In genomic region chr11:85792534-85793215, GRCm38 (mm10) we compare ENCODE assay signal across 18 mouse cellular contexts. TPM values are rescaled to one million over a fixed set of nuclear protein-coding genes. Genes with fewer than 3 reads are reported as not detected.
DNase-seq lines count a peak whose midpoint lies in the region; ATAC-seq and TF ChIP-seq lines count a peak whose summit lies in the region.
"Had no signal": no experiment of that assay in that cellular context is flagged by ENCODE, and none has a peak within 500 bp of the region (broad histone marks: within the 10 kb centered on the region; RNA-seq: fewer than 3 reads in every experiment).

No protein-coding gene starts in this region.

- TF ChIP-seq POLR2A in lung, adult 2 months (IDR thresholded peaks at IDR 0.05; ENCODE audit: borderline replicate concordance, extremely low read depth, low read depth, low read length) = no peak

- DNase-seq in liver = no peak
- DNase-seq in lung, adult 2 months = peak; percentile 40
- no peak for DNase-seq in frontal cortex, postnatal 10 days (ENCODE audit: low spot score in 2 of 2)
- no peak for DNase-seq in heart, postnatal 25 days (ENCODE audit: low spot score)
- no peak for DNase-seq in midbrain, embryonic 14.5 days
- DNase-seq: embryo, embryonic 11 days; gastrocnemius, postnatal 36 days; heart, postnatal 4 days; right cerebral cortex, postnatal 14 days had no signal

- TF ChIP-seq CTCF in lung, adult 2 months (IDR thresholded peaks at IDR 0.05; ENCODE audit: insufficient read depth, low read length) = no peak

- H3K9me3 ChIP-seq in liver, embryonic 12.5 days (replicated peaks) = no peaks in the 10 kb centered on the region
- H3K9me3 ChIP-seq in kidney, embryonic 16.5 days (ENCODE audit: low read length) = no peaks in the 10 kb centered on the region
- H3K9me3 ChIP-seq in stomach, embryonic 16.5 days (replicated peaks; ENCODE audit: control insufficient read depth, low read length) = no peaks in the 10 kb centered on the region
- no peaks in the 10 kb centered on the region for H3K9me3 ChIP-seq in midbrain, embryonic 14.5 days (ENCODE audit: control insufficient read depth, low read length)
- H3K9me3 ChIP-seq: forebrain, embryonic 15.5 days; midbrain, embryonic 13.5 days; neural tube, embryonic 13.5 days had no signal

- H3K27me3 ChIP-seq in liver, embryonic 12.5 days (replicated peaks) = peaks cover 26% of the 10 kb centered on the region
- no peaks in the 10 kb centered on the region for H3K27me3 ChIP-seq in kidney, embryonic 16.5 days (ENCODE audit: insufficient read depth, low read length)
- H3K27me3 ChIP-seq in stomach, embryonic 16.5 days (ENCODE audit: control insufficient read depth, insufficient read depth, low read length) = no peaks in the 10 kb centered on the region
- H3K27me3 ChIP-seq in midbrain, embryonic 14.5 days (ENCODE audit: control insufficient read depth, insufficient read depth, low read length) = no peaks in the 10 kb centered on the region
- H3K27me3 ChIP-seq: forebrain, embryonic 15.5 days; midbrain, embryonic 13.5 days; neural tube, embryonic 13.5 days had no signal

- ATAC-seq in liver, embryonic 12.5 days = no peak
- ATAC-seq in kidney, embryonic 16.5 days (ENCODE audit: low FRiP score, low TSS enrichment) = peak; percentile 80
- ATAC-seq in stomach, embryonic 16.5 days (ENCODE audit: insufficient read depth, low FRiP score) = peak; percentile 89
- no peak for ATAC-seq in midbrain, embryonic 14.5 days (ENCODE audit: low FRiP score, low TSS enrichment)
- ATAC-seq: forebrain, embryonic 15.5 days; midbrain, embryonic 13.5 days had no signal

- intact Hi-C loops in heart, postnatal 25 days (cut with DNase I) = no loop called here

- no peaks in the 10 kb centered on the region for H3K36me3 ChIP-seq in liver, embryonic 12.5 days
- H3K36me3 ChIP-seq in kidney, embryonic 16.5 days (ENCODE audit: insufficient read depth, low read length) = no peaks in the 10 kb centered on the region
- H3K36me3 ChIP-seq in stomach, embryonic 16.5 days (ENCODE audit: control insufficient read depth, insufficient read depth, low read length) = no peaks in the 10 kb centered on the region
- no peaks in the 10 kb centered on the region for H3K36me3 ChIP-seq in midbrain, embryonic 14.5 days (ENCODE audit: control insufficient read depth, insufficient read depth, low read length)
- H3K36me3 ChIP-seq: forebrain, embryonic 15.5 days; midbrain, embryonic 13.5 days; neural tube, embryonic 13.5 days had no signal

- peaks cover 63% of the 10 kb centered on the region for H3K4me1 ChIP-seq in liver, embryonic 12.5 days
- peaks cover 36% of the 10 kb centered on the region for H3K4me1 ChIP-seq in kidney, embryonic 16.5 days (ENCODE audit: insufficient read depth, low read length)
- H3K4me1 ChIP-seq in lung, adult 2 months (ENCODE audit: control insufficient read depth, insufficient read depth, low read length) = peaks cover 12% of the 10 kb centered on the region
- peaks cover 14% of the 10 kb centered on the region for H3K4me1 ChIP-seq in stomach, embryonic 16.5 days (ENCODE audit: control insufficient read depth, insufficient read depth, low read length)
- no peaks in the 10 kb centered on the region for H3K4me1 ChIP-seq in midbrain, embryonic 14.5 days (ENCODE audit: control insufficient read depth, insufficient read depth, low read length)
- H3K4me1 ChIP-seq: forebrain, embryonic 15.5 days; midbrain, embryonic 13.5 days; neural tube, embryonic 13.5 days had no signal

- 66% methylated on average over 12 of the region's 12 CpGs for WGBS in liver, embryonic 12.5 days (ENCODE audit: insufficient replicate concordance)
- WGBS in kidney, embryonic 16.5 days = 49% methylated on average over 12 of the region's 12 CpGs
- 66% methylated on average over 12 of the region's 12 CpGs for WGBS in lung, adult 2 months
- WGBS in stomach, embryonic 16.5 days = 61% methylated on average over 12 of the region's 12 CpGs
- 65% methylated on average over 12 of the region's 12 CpGs for WGBS in midbrain, embryonic 14.5 days

- no peak overlapping the region for H3K9ac ChIP-seq in liver, embryonic 12.5 days
- no peak overlapping the region for H3K9ac ChIP-seq in kidney, embryonic 16.5 days (replicated peaks; ENCODE audit: low read length)
- H3K9ac ChIP-seq in stomach, embryonic 16.5 days (ENCODE audit: low read length) = no peak overlapping the region
- no peak overlapping the region for H3K9ac ChIP-seq in midbrain, embryonic 14.5 days (replicated peaks; ENCODE audit: low read length)
- H3K9ac ChIP-seq: forebrain, embryonic 15.5 days; midbrain, embryonic 13.5 days; neural tube, embryonic 13.5 days had no signal

- no peak overlapping the region for H3K4me2 ChIP-seq in liver, embryonic 12.5 days
- no peak overlapping the region for H3K4me2 ChIP-seq in kidney, embryonic 16.5 days (replicated peaks; ENCODE audit: low read depth, low read length)
- no peak overlapping the region for H3K4me2 ChIP-seq in stomach, embryonic 16.5 days (ENCODE audit: low read depth, low read length)
- H3K4me2 ChIP-seq in midbrain, embryonic 14.5 days (ENCODE audit: low read length) = no peak overlapping the region
- H3K4me2 ChIP-seq: forebrain, embryonic 15.5 days; midbrain, embryonic 13.5 days; neural tube, embryonic 13.5 days had no signal

- no peak overlapping the region for H3K4me3 ChIP-seq in liver, embryonic 12.5 days
- H3K4me3 ChIP-seq in kidney, embryonic 16.5 days (ENCODE audit: low read length) = no peak overlapping the region
- H3K4me3 ChIP-seq in lung, adult 2 months (replicated peaks; ENCODE audit: extremely low read depth, low read depth, low read length) = no peak overlapping the region
- no peak overlapping the region for H3K4me3 ChIP-seq in stomach, embryonic 16.5 days (replicated peaks; ENCODE audit: low read length)
- H3K4me3 ChIP-seq in midbrain, embryonic 14.5 days (replicated peaks; ENCODE audit: low read depth, low read length) = no peak overlapping the region
- H3K4me3 ChIP-seq: forebrain, embryonic 15.5 days; midbrain, embryonic 13.5 days; neural tube, embryonic 13.5 days had no signal

- peak overlapping the region; percentile 37; the same call in 1 of the 2 replicates for H3K27ac ChIP-seq in liver, embryonic 12.5 days
- H3K27ac ChIP-seq in kidney, embryonic 16.5 days (ENCODE audit: low read length) = peak overlapping the region; percentile 87
- peak overlapping the region; percentile 80 for H3K27ac ChIP-seq in stomach, embryonic 16.5 days (ENCODE audit: low read length)
- H3K27ac ChIP-seq in midbrain, embryonic 14.5 days (replicated peaks; ENCODE audit: low read depth, low read length) = no peak overlapping the region
- H3K27ac ChIP-seq: forebrain, embryonic 15.5 days; midbrain, embryonic 13.5 days; neural tube, embryonic 13.5 days had no signal

RNA-seq across cellular contexts. Expression of gene Tbx2, which starts 39.7 kb away (rescaled TPM):
- 1.1 and 1.4 TPM in 2 replicates for polyA plus RNA-seq in liver, embryonic 12.5 days (2016; fragmentation: Nextera tagmentation; extraction: Ambion mirVana)
- polyA plus RNA-seq in kidney, embryonic 16.5 days (2015; fragmentation: Nextera tagmentation; extraction: Ambion mirVana) = 10.3 TPM in 2 replicates
- 257 and 302 TPM in 2 replicates for polyA plus RNA-seq in lung, adult 2 months (2012; rRNA removed)
- 2.9 and 3.1 TPM in 2 replicates for polyA plus RNA-seq in stomach, embryonic 16.5 days (2015; fragmentation: Nextera tagmentation; extraction: Ambion mirVana)
- total RNA-seq in heart, postnatal 25 days (2021) = 1 to 10 TPM; 6.2 to 7.1 TPM
- polyA plus RNA-seq in midbrain, embryonic 14.5 days (2014; fragmentation: Nextera tagmentation; extraction: Ambion mirVana) = 0.69 and 0.83 TPM in 2 replicates
- total RNA-seq: MEL had no signal

RNA-seq across cellular contexts. Expression of gene Gm11444, which starts 57.5 kb away (rescaled TPM):
- polyA plus RNA-seq in liver, embryonic 12.5 days (2016; fragmentation: Nextera tagmentation; extraction: Ambion mirVana) = not detected in 2 replicates
- polyA plus RNA-seq in kidney, embryonic 16.5 days (2015; fragmentation: Nextera tagmentation; extraction: Ambion mirVana) = not detected in 2 replicates
- polyA plus RNA-seq in lung, adult 2 months (2012; rRNA removed) = not detected in 2 replicates
- polyA plus RNA-seq in stomach, embryonic 16.5 days (2015; fragmentation: Nextera tagmentation; extraction: Ambion mirVana) = not detected in 2 replicates
- not detected for total RNA-seq in heart, postnatal 25 days (2021)
- polyA plus RNA-seq in midbrain, embryonic 14.5 days (2014; fragmentation: Nextera tagmentation; extraction: Ambion mirVana) = not detected in 2 replicates
- total RNA-seq: gastrocnemius, postnatal 36 days; heart, postnatal 4 days; MEL had no signal
- polyA plus RNA-seq: forebrain, embryonic 15.5 days; large intestine, adult 2 months; limb, embryonic 11.5 days; midbrain, embryonic 13.5 days; neural tube, embryonic 13.5 days had no signal

Comparison
In these comparisons a context has a peak if more than half of its experiments do, and no peak if none do; other contexts are left out.
1. ATAC-seq: peak in kidney, embryonic 16.5 days (single experiment) and stomach, embryonic 16.5 days (single experiment); none in liver, embryonic 12.5 days (single experiment) and midbrain, embryonic 14.5 days (single experiment).
2. RNA of gene Tbx2, which starts 39.7 kb away (polyA plus RNA-seq): 257 to 302 TPM in lung, adult 2 months; 10.3 TPM in kidney, embryonic 16.5 days, 2.9 to 3.1 TPM in stomach, embryonic 16.5 days, 1.1 to 1.4 TPM in liver, embryonic 12.5 days and 0.69 to 0.83 TPM in midbrain, embryonic 14.5 days; every median in the first group is over 10 times any median in the second.